13 mouse cellular contexts compared by ENCODE assay signal in the genomic region with DNA sequence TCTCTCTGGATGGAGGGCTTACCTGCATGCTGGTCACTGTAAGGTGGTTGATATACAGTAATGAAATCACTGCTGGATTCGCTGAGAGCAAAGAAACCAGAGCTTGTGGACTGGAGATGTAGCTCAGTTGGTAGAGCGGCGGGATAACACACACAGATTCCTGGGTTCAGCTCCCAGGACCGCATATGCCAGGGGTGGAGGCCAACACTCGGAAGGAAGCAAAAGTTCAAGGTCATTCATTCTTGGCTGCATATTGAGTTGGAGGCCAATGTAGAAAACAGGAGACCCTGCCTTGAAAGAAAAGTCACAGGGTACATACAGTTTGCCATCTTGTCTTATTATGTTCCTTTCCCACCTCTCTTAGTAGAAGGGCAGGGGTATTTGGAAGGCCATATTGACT. TPM values are rescaled to one million over a fixed set of nuclear protein-coding genes. Genes with fewer than 3 reads are reported as not detected.
A peak's percentile ranks its signal among the peaks of the same experiment; 100 is the strongest.
DNase-seq lines count a peak whose midpoint lies in the region.
"Had no signal": no experiment of that assay in that cellular context is flagged by ENCODE, and none has a peak within 500 bp of the region (broad histone marks: within the 10 kb centered on the region; RNA-seq: fewer than 3 reads in every experiment).

No protein-coding gene starts in this region.

- peak; percentile 54 for DNase-seq in adrenal gland, adult 2 months
- no peak for DNase-seq in adrenal gland, adult 8-10 months
- peak; percentile 63 for DNase-seq in adrenal gland, postnatal 14 days
- peak; percentile 55 to 67 for DNase-seq in heart, postnatal 10 days
- peak; percentile 56 to 71 for DNase-seq in kidney, postnatal 4 days
- DNase-seq in embryo, embryonic 9.5 days (ENCODE audit: extremely low spot score): no peak
- no peak for DNase-seq in natural killer cell, adult 2 months (ENCODE audit: low spot score in 2 of 2)
- DNase-seq in thymus, postnatal 25 days: no peak
- DNase-seq: cerebellum, postnatal 10 days; gastrocnemius, postnatal 10 days; thymus, postnatal 4 days had no signal

- intact Hi-C loops in heart, postnatal 10 days (cut with DNase I): loop anchor here (5.0 kb wide), 1 partner anchor 33 kb away; the partner anchor contains the start of genes Mcat and Tspo

RNA-seq across cellular contexts. Expression of gene Bik, which starts 3.1 kb away (rescaled TPM):
- total RNA-seq in adrenal gland, adult 2 months (2021): 1 to 10 TPM; 3.2 to 7.3 TPM
- polyA plus RNA-seq in adrenal gland, adult 2 months (2012; rRNA removed): 9.1 and 11.4 TPM in 2 replicates
- 1 to 10 TPM; 3.1 to 8.1 (median 5.4) TPM for total RNA-seq in adrenal gland, adult 8-10 months (2022)
- total RNA-seq in adrenal gland, postnatal 14 days (2021): 7.1 and 8.4 TPM in 2 replicates
- total RNA-seq in heart, postnatal 10 days (2021): 10 to 100 TPM; 19.4 to 19.7 TPM
- total RNA-seq: left cerebral cortex, postnatal 14 days had no signal
- polyA plus RNA-seq: macrophage had no signal

RNA-seq across cellular contexts. Expression of gene Ttll1, which starts 19.1 kb away (rescaled TPM):
- total RNA-seq in adrenal gland, adult 2 months (2021): 10 to 100 TPM in 1 of 2 experiments, 1 to 10 TPM in 1; 7.4 to 13.6 TPM
- 4.5 and 4.7 TPM in 2 replicates for polyA plus RNA-seq in adrenal gland, adult 2 months (2012; rRNA removed)
- 10 to 100 TPM in 2 of 4 experiments, 1 to 10 TPM in 2; 9.8 to 16.5 (median 13.1) TPM for total RNA-seq in adrenal gland, adult 8-10 months (2022)
- total RNA-seq in adrenal gland, postnatal 14 days (2021): 6.6 and 7.1 TPM in 2 replicates
- total RNA-seq in heart, postnatal 10 days (2021): 10 to 100 TPM; 36.9 to 37.0 TPM

RNA-seq across cellular contexts. Expression of gene Tspo, which starts 33.6 kb away (rescaled TPM):
- 100 to 1,000 TPM; 298 to 606 TPM for total RNA-seq in adrenal gland, adult 2 months (2021)
- polyA plus RNA-seq in adrenal gland, adult 2 months (2012; rRNA removed): 1,564 and 1,830 TPM in 2 replicates
- total RNA-seq in adrenal gland, adult 8-10 months (2022): 100 to 1,000 TPM; 480 to 546 (median 516) TPM
- total RNA-seq in adrenal gland, postnatal 14 days (2021): 344 and 362 TPM in 2 replicates
- 10 to 100 TPM; 81.5 to 89.5 TPM for total RNA-seq in heart, postnatal 10 days (2021)

RNA-seq across cellular contexts. Expression of gene Mcat, which starts 33.8 kb away (rescaled TPM):
- total RNA-seq in adrenal gland, adult 2 months (2021): 10 to 100 TPM; 26.2 to 45.8 TPM
- 86.0 and 113 TPM in 2 replicates for polyA plus RNA-seq in adrenal gland, adult 2 months (2012; rRNA removed)
- total RNA-seq in adrenal gland, adult 8-10 months (2022): 10 to 100 TPM; 38.4 to 51.7 (median 43.9) TPM
- 34.6 and 41.1 TPM in 2 replicates for total RNA-seq in adrenal gland, postnatal 14 days (2021)
- total RNA-seq in heart, postnatal 10 days (2021): 10 to 100 TPM; 31.9 to 34.1 TPM

Comparison
In these comparisons a context has a peak if more than half of its experiments do, and no peak if none do; other contexts are left out.
1. DNase-seq: peak in adrenal gland, adult 2 months (single experiment), adrenal gland, postnatal 14 days (single experiment), heart, postnatal 10 days (2 of 2) and kidney, postnatal 4 days (2 of 2); none in adrenal gland, adult 8-10 months (single experiment), embryo, embryonic 9.5 days (single experiment), natural killer cell, adult 2 months (0 of 2) and thymus, postnatal 25 days (single experiment).